Mouse (Mus musculus) erythroblast, embryonic 14.5 days (primary cell): Measurements from ENCODE around the gene Pknox2.

Source experiments
- GATA1 ChIP-seq: IDR thresholded peaks from 2 replicates; pipeline ENCODE4 v1.6.1; 2012; ENCODE audit warnings: low read length, inconsistent platforms, mixed read lengths
- TAL1 ChIP-seq: IDR thresholded peaks from 3 replicates; pipeline ENCODE4 v1.6.1; 2012; ENCODE audit warnings: low read length, inconsistent platforms, mixed read lengths

- no peak for TF ChIP-seq TAL1
- no peak for TF ChIP-seq GATA1
These were observed 230.3 kb downstream of the Pknox2 start for GRCm38 (mm10) chr9:36916915-36917314.
